ENCODE assay signal across 15 mouse cellular contexts in the genomic region with DNA sequence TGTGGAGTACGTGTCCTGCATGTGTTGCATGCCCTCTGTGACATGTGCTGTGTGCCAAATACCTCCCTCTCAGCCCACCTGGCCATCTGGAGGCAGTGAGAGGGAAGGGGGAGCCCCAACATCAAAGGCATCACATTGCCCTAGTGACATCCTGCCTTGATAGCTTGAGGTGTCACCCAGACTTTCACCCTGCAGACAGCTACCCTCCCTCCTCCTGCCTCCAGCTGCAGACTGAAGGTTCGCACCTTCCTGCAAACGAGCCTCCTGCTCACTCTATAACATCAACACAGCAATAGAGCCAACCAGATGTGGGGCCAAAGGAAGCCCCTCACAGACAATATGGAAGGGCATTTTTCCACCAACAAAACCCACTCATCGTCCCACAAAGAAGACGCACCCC.
DNase-seq lines count a peak whose midpoint lies in the region; ATAC-seq lines count a peak whose summit lies in the region.
"Had no signal": no experiment of that assay in that cellular context is flagged by ENCODE, and none has a peak within 500 bp of the region (broad histone marks: within the 10 kb centered on the region; RNA-seq: fewer than 3 reads in every experiment).

No protein-coding gene starts in this region.

- no peaks in the 10 kb centered on the region for H3K27me3 ChIP-seq in forebrain, embryonic 11.5 days (ENCODE audit: control insufficient read depth, insufficient read depth, low read length)
- H3K27me3 ChIP-seq: forebrain, embryonic 12.5 days had no signal

- H3K4me2 ChIP-seq in forebrain, embryonic 11.5 days (ENCODE audit: low read depth, low read length, severe bottlenecking), result no peak overlapping the region
- H3K4me2 ChIP-seq: forebrain, embryonic 12.5 days had no signal

- no peak for ATAC-seq in forebrain, embryonic 11.5 days (replicated peaks; ENCODE audit: low FRiP score)
- ATAC-seq: hindbrain, postnatal 0 days had no signal

- intact Hi-C loops in heart, postnatal 36 days (cut with DNase I), result no loop called here

- no peaks in the 10 kb centered on the region for H3K4me1 ChIP-seq in forebrain, embryonic 11.5 days (replicated peaks; ENCODE audit: control insufficient read depth, insufficient read depth, low read length)
- H3K4me1 ChIP-seq: forebrain, embryonic 12.5 days had no signal

- H3K9me3 ChIP-seq in forebrain, embryonic 11.5 days (ENCODE audit: control insufficient read depth, low read length), result no peaks in the 10 kb centered on the region
- H3K9me3 ChIP-seq: forebrain, embryonic 12.5 days had no signal

- 75% methylated on average over 5 of the region's 5 CpGs for WGBS in forebrain, embryonic 11.5 days

- H3K36me3 ChIP-seq in forebrain, embryonic 11.5 days (ENCODE audit: control insufficient read depth, insufficient read depth, low read length), result no peaks in the 10 kb centered on the region
- H3K36me3 ChIP-seq: forebrain, embryonic 12.5 days had no signal

- H3K27ac ChIP-seq in forebrain, embryonic 11.5 days (ENCODE audit: low read depth, low read length), result no peak overlapping the region
- H3K27ac ChIP-seq: forebrain, embryonic 12.5 days; hindbrain, postnatal 0 days; kidney, postnatal 0 days had no signal

- H3K9ac ChIP-seq in forebrain, embryonic 11.5 days (ENCODE audit: low read length), result no peak overlapping the region
- H3K9ac ChIP-seq: forebrain, embryonic 12.5 days had no signal

- H3K4me3 ChIP-seq in forebrain, embryonic 11.5 days (ENCODE audit: low read depth, low read length), result no peak overlapping the region
- H3K4me3 ChIP-seq: forebrain, embryonic 12.5 days had no signal

- peak; percentile 89 for DNase-seq in heart, adult 11 months
- DNase-seq in heart, postnatal 36 days, result no peak
- DNase-seq in spleen, postnatal 36 days (ENCODE audit: low spot score in 2 of 2), result peak; percentile 51 to 57
- no peak for DNase-seq in spleen, adult 12 weeks (ENCODE audit: low spot score)
- peak; percentile 66 to 69 for DNase-seq in natural killer cell, adult 2 months (ENCODE audit: low spot score in 2 of 2)
- DNase-seq in layer of hippocampus, adult 8-10 months (ENCODE audit: low spot score in 2 of 2), result no peak
- no peak for DNase-seq in forebrain, embryonic 11.5 days (ENCODE audit: low spot score)
- DNase-seq in layer of hippocampus, adult 18-20 months (ENCODE audit: low spot score in 2 of 2), result no peak
- DNase-seq: adrenal gland, postnatal 14 days; cerebellum, adult 18-20 months; embryo, embryonic 11 days; lung, postnatal 10 days had no signal

Comparison
In these comparisons a context has a peak if more than half of its experiments do, and no peak if none do; other contexts are left out.
1. DNase-seq: peak in heart, adult 11 months (single experiment), spleen, postnatal 36 days (2 of 2) and natural killer cell, adult 2 months (2 of 2); none in heart, postnatal 36 days (0 of 2), spleen, adult 12 weeks (single experiment), layer of hippocampus, adult 8-10 months (0 of 2), forebrain, embryonic 11.5 days (single experiment) and layer of hippocampus, adult 18-20 months (0 of 2).